Mouse (Mus musculus) thymus, postnatal 25 days (tissue): ENCODE data around the gene Hipk1.
A peak's percentile ranks its signal among the peaks of the same experiment; 100 is the strongest.
"Not testable (repeated sequence)": the region's sequence is repeated elsewhere in the genome, so short reads cannot be mapped to it uniquely, and the experiment has no call there.

Source experiments
- DNase-seq: peaks from one replicate; pipeline ENCODE4 v3.0.0; 2022

The Hipk1 gene

DNA sequence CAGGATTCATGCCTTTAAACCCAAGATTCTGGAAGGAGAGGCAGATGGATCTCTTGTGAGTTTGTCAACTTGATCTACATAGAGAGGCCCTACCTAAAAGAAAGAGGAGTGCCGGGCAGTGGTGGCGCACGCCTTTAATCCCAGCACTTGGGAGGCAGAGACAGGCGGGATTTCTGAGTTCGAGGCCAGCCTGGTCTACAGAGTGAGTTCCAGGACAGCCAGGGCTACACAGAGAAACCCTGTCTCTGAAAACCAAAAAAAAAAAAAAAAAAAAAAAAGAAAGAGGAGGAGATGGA lies 696 bp upstream of the Hipk1 start:
- DNase-seq = not testable (repeated sequence)

GRCm38 (mm10) chr3:103790346-103791145 lies 817 bp downstream of the Hipk1 start:
- DNase-seq = peak; percentile 58

DNA sequence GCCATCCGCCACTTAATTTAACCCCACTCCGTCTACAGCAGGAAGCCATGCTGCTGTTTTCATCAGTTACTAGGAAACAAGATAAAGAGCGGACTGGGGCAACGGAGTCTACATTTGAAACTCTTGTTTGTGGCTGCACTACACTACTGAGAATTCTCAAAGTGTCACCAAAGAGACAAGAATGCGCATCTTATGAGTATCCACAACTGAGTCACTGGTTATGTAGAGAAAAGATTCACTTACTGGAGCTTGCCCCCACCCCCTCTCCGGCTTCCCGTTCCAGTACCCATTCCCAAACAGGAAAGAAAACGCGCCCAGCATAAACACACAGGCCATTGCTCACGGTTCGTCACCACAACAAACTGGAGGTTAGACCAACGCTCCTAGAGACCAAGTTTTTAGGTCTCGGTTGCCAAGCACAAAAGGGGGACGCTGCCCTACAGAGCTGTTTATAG lies 1.4 kb downstream of the Hipk1 start:
- no peak for DNase-seq

DNA sequence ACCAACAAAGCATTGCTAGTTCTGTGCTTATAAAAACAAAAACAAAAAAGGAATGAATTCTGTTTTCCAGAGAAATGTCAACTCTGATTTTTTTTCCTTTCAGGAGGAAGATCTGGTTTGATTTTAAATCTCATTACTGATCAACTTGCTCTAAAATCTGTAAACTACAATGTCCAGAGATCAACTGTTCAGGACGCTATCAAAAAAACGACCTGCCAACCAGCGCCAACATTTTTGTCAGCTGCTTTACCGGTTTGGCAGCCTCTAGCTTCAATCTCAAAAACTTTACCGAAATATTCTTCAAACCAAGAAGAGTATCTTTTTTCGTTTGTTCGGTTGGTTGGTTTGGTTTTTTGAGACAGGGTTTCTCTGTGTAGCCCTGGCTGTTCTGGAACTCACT lies 2.3 kb downstream of the Hipk1 start:
- DNase-seq = no peak

GRCm38 (mm10) chr3:103787225-103787624 lies 4.1 kb downstream of the Hipk1 start:
- DNase-seq = no peak

DNA sequence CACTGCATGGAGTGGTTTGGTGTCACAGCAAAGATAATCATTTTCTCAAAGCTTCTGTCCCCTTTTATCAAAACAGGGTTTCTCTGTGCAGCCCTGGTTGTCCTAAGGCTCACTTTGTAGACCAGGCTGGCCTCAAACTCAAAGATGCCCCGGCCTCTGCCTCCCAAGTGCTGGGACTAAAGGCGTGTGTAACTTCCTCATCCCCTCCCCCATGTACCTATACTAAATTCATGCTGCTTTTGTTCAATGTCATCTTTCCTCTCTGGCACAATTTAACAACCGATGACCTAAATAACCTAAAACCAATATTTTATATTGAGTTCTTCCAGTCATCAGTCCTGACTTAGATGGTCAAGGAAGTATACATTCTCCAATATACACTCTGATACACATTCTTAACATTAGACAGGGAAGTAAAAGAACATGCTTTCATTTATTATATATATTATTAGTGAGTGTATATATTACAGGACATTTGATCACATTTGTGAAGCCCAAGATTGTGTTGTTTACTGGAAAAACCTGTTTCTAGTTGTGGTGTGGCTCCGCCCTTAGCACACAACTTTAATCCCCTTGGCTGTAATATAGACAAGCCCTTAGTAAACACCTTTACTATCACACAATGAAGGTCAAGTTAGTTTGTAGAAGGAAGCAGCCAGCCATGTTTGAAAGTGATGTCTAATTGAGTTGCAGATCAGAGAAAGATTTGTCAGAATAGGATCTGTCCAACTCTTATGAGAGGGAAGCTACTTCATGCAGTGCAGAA lies 8.3 kb downstream of the Hipk1 start:
- DNase-seq = no peak

- no peak for DNase-seq
These were observed 10.6 kb downstream of the Hipk1 start for GRCm38 (mm10) chr3:103780777-103781176.

DNA sequence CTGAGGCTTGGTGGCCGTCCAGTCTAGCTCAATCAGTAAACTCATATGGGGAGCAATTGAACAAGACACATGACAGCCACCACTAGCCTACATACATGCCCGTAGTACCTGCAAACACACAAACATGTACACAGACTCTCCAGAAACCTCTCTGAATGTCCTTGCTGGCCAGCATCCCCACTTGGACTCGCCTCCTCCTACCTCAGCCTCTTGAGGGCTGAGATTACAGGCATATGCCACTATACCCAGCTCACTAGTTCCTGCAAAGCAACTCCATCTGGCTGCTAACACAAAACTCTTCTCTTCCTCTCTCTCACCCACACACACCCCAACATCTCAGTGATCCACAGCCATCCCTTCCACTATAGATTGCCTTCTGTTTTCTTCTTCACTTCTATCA lies 11.1 kb downstream of the Hipk1 start:
- DNase-seq = no peak

GRCm38 (mm10) chr3:103779183-103779582 lies 12.2 kb downstream of the Hipk1 start:
- DNase-seq = no peak

GRCm38 (mm10) chr3:103778660-103779059 lies 12.7 kb downstream of the Hipk1 start:
- DNase-seq = no peak

- DNase-seq = peak; percentile 74
These were observed 13.4 kb downstream of the Hipk1 start for GRCm38 (mm10) chr3:103777940-103778339.

DNA sequence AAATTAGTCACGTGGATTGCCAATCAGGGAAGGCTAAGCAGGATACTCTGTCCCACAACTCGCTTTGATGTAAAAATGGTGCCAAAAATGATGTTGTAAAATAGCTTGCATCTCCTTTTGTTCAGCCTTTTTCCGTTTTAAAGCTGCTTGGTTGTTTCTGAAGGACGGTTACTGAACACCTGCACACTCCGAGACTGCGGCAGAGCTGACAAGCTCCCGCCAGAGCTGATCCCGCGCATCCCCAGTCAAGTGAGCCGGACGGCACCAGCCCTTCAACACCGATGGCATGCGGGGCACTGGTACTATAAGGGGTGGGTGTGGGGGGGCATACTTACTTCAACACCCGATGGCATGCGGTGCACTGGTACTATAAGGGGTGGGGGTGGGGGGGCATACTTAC lies 17.4 kb downstream of the Hipk1 start:
- DNase-seq = peak; percentile 73

GRCm38 (mm10) chr3:103773508-103773907 lies 17.9 kb downstream of the Hipk1 start:
- DNase-seq = peak; percentile 53

DNA sequence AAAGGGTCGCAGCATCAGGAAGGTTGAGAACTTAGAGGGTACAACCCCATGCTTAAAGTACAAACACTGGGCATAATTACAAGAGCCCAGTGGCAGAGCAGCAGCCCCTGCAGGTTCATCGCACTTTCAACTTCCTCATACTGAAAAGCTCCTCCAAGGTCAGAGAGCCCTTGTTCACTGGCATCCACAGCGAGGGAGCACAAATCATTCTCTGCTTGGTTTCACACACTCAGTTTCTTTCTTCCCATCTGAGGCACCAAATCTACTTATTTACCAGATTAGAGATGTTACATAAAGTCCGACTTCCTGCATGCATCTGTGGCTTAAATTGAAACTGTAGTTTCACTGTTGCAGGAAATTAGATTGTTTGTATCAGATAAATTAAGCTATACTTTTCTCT lies 18.5 kb downstream of the Hipk1 start:
- DNase-seq = no peak

GRCm38 (mm10) chr3:103771531-103772130 lies 19.7 kb downstream of the Hipk1 start:
- DNase-seq = no peak

DNA sequence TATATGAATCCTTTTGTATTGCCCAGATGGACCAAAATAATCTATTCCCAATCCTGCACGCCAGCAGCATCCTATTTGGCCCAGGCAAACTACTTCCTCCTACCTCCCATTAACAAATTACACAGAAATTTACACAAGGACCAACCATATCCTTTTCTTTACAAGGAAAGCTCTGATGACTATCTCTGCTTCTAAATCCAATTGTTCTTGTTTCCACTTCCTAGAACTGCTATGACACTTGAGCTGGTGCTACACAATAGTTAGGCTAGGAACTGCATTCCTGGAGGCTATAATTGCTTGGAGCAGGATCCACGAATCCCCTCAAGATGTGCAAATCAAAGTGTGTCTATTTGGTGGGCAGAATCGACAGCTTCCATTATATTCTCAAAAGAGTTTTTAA lies 24.6 kb downstream of the Hipk1 start:
- DNase-seq = no peak

DNA sequence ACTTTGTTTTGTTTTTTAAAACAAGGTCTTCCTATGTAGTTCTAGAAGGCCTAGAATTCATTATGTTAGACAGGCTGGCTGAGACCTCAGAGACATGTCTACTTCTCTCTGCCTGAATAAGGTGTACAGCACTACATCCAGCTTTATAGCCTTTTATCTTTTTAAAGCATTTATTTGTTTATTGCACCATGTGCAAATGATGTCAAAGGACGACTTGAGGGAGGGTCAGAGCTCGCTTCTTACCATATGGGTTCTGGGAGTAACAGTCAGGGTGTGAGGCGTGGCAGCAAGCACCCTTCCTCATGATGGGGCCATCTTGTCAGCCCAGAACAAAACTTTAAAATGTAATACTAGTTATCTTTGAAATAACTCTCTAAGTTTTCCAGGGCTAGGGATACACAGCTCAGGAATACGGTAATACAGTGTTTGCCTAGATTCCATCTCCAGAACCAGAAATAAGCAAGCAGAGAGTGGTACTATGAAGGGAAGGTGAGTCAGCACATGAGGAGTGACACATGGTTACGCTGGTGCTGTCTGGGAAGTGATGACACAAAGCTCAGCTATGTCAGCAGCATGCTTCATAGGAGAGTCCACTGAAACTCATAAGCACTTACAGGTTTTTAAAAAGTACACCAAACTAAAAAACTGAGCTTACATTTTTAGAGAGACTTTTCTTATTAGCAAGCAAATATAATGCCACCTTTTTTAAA lies 31.9 kb downstream of the Hipk1 start:
- no peak for DNase-seq

- DNase-seq = no peak
These were observed 32.9 kb downstream of the Hipk1 start for GRCm38 (mm10) chr3:103758456-103758855.

- no peak for DNase-seq
These were observed 34.4 kb downstream of the Hipk1 start for GRCm38 (mm10) chr3:103756920-103757319.

DNA sequence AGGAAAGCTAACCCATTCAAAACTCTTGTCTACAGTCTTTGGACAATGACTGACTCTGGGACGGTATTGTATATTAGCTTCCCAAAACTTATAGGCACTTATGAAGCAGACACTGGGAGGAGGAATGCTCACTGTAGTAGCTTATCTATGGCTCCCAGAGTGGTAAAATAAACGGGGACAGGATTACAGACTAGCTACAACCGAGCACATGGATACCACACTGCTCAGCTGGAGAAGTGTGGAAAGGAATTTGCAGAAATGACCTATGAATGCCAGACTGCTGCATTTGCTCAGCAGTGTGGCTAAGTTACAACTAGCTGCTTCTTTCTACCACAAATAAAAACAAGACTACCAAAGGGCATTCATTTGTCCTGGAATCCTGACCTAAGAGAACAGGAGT lies 36.0 kb downstream of the Hipk1 start:
- DNase-seq = no peak

GRCm38 (mm10) chr3:103751558-103751957 lies 39.8 kb downstream of the Hipk1 start:
- DNase-seq = no peak

GRCm38 (mm10) chr3:103746711-103747110 lies 44.7 kb downstream of the Hipk1 start:
- no peak for DNase-seq

DNA sequence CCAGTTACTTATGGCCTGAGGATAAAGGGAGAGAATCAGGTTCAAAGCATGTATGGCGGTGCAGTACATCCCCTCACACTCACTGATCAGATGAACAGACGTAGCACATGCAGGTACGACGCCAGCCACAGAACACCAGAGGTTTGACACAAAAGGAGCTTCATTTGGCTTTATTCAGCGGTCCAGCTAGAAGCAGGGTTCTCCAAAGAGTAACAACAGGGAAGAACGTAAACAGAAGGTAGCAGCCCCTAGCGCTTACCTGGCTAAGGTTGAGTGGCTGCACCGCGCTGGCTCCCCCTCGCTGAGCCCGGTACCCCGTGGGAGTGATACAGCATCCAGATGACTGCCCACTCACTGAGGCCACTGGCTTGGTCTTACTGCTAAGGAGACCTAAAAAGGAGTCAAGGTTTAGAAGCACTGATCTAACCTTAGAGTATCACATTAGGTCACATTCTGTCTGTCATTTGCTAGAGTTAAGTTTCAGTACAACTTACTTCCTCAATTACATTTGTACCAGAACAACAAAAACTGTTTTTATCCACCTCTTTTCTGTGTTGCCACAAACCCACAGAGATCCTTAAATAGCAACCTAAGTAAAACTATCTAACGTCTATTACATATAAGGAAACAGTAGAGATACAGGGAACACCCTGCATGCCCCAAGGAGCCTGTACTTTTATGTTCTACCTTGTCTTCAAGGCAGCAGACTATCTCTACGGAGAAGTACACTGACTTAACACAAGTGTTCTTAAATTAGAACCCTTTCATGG lies 46.2 kb downstream of the Hipk1 start:
- DNase-seq = no peak
